Mouse (Mus musculus) limb, embryonic 15.5 days (tissue): Measurements from ENCODE around the gene Tcte3. TPM values are rescaled to one million over a fixed set of nuclear protein-coding genes. Genes with fewer than 3 reads are reported as not detected.
A peak's percentile ranks its signal among the peaks of the same experiment; 100 is the strongest.
"Not testable (repeated sequence)": the region's sequence is repeated elsewhere in the genome, so short reads cannot be mapped to it uniquely, and the experiment has no call there.

Experiments
- ATAC-seq: fragments of 200-750 bp; cut with Nextera tagmentation; 2 replicates; pipeline ENCODE4 v1.8.0; 2017; ENCODE audit warnings: low read depth, moderate TSS enrichment; ENCODE audit not compliant: insufficient number of reproducible peaks, low FRiP score, low TSS enrichment
- H3K27ac ChIP-seq: fragments of 300-500 bp; sonication (generic); 2 replicates; pipeline ENCODE4 v1.5.1; 2015; ENCODE audit warnings: moderate library complexity, mild to moderate bottlenecking, inconsistent platforms
- H3K27me3 ChIP-seq: fragments of 300-500 bp; sonication (generic); 2 replicates; pipeline ENCODE4 v1.6.1; 2015; ENCODE audit warnings: inconsistent platforms
- H3K36me3 ChIP-seq: fragments of 300-500 bp; sonication (generic); 2 replicates; pipeline ENCODE4 v1.6.1; 2015; ENCODE audit warnings: inconsistent platforms
- H3K4me1 ChIP-seq: fragments of 300-500 bp; sonication (generic); 2 replicates; pipeline ENCODE4 v1.6.1; 2015; ENCODE audit warnings: inconsistent platforms
- H3K4me2 ChIP-seq: fragments of 300-500 bp; sonication (generic); 2 replicates; pipeline ENCODE4 v1.6.1; 2015; ENCODE audit warnings: mild to moderate bottlenecking, inconsistent platforms
- H3K4me3 ChIP-seq: fragments of 300-500 bp; sonication (generic); 2 replicates; pipeline ENCODE4 v1.5.1; 2015; ENCODE audit warnings: mild to moderate bottlenecking, inconsistent platforms
- H3K9ac ChIP-seq: fragments of 300-500 bp; sonication (generic); 2 replicates; pipeline ENCODE4 v1.6.1; 2015; ENCODE audit warnings: inconsistent platforms
- H3K9me3 ChIP-seq: fragments of 300-500 bp; sonication (generic); 2 replicates; pipeline ENCODE4 v1.6.1; 2016; ENCODE audit warnings: inconsistent platforms
- WGBS: fragments of 180-500 bp; shearing (Covaris S2); methylation state at CpG from one replicate; pipeline ENCODE4 v1.1.7; 2015; 5-methylcytosine and 5-hydroxymethylcytosine counted together
- polyA plus RNA-seq: library from polyadenylated mRNA; unstranded; fragments of >200 nt; fragmentation: Nextera tagmentation; extraction: Ambion mirVana; gene quantifications from 2 replicates; pipeline ENCODE4 v1.2.1, GENCODE M21; 2015

The Tcte3 gene
- polyA plus RNA-seq, 1 experiment from 2014 or later: 0.55 TPM

DNA sequence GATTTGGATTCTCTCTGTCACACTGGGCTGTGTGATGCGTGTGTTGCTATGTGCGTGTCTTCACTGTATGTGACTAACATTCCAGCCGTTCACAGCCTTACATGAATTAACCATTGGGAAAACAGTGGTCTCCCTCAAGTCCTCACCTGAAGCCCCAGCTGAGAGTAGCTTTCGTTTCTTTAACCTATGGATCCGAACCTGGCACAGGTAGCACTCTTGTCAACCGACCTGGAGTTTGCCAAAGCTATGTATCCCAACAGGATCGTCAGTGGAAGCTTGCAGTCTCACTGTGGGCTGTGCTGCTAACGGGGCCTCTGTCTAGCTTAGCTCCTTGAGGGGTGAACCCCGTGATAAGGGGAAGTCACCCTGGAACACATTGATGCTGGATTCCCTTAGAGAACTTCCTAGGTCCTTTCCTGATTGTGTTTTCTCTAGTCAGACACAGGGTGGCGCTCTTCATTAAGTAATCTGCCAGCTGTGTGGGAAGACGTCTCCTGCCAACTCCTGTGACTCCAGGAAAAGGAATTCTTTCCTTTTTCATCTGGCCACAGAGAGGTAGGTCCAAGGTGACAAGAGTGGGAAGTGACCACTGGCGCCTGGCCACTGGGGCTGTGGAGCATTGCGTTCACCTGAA is 24.2 kb upstream of the Tcte3 start:
- Histone ChIP-seq H3K9me3 (no peaks in the 10 kb centered on the region), H3K4me3 (no peak overlapping the region), H3K27ac (no peak overlapping the region; the same call in 1 of the 2 replicates), H3K27me3 (no peaks in the 10 kb centered on the region), H3K4me1 (peaks cover 14% of the 10 kb centered on the region), H3K9ac (no peak overlapping the region), H3K4me2 (peak overlapping the region; percentile 32; the same call in 1 of the 2 replicates), H3K36me3 (peaks cover 25% of the 10 kb centered on the region)
- ATAC-seq: no peak
- WGBS: 39% methylated on average over 13 of the region's 13 CpGs

DNA sequence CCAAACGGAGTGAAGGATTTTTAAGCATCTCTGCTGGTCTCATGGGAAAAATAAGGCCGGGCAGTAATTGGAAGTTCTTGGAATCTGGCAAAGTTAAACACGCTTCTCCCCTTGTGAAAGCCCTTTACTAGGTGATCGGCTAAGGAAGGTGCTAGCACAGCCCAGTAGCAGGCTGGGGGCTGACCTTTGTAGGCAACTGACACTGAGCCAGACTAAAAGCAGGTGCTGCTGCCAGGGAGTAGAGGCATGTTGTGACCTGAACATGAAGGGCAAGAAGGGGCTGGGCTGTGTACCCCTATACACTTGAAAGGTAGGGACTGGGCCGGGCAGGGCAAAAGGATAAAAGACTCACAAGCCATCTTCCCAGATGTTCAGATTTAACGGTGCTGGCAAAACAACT is 19.1 kb upstream of the Tcte3 start:
- no peaks in the 10 kb centered on the region for H3K27me3 ChIP-seq
- H3K4me1 ChIP-seq: no peaks in the 10 kb centered on the region
- no peaks in the 10 kb centered on the region for H3K9me3 ChIP-seq
- WGBS: 75% methylated on average over 6 of the region's 6 CpGs
- no peak overlapping the region for H3K4me2 ChIP-seq
- H3K36me3 ChIP-seq: peaks cover 54% of the 10 kb centered on the region
- no peak overlapping the region for H3K9ac ChIP-seq
- no peak for ATAC-seq
- H3K4me3 ChIP-seq: no peak overlapping the region
- H3K27ac ChIP-seq: no peak overlapping the region

DNA sequence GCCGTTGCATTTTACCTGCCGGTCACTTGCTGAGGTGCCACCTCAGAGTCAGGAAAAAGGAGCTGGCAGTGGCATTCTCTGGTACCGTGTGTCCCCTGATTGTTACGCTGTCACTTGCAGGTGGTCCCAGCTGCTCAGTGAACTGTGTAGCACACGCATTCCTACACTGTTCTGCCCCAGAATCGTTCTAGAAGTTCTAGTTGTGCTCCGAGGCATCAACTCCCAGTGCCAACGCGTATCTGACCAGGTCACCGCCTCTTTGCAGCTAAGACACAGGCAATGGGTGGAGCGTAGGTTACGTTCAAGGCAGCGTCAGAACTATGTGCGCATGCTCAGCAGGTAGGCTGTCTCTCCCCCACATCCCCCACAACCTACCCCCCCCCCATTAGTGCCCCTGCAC is 18.4 kb upstream of the Tcte3 start:
- ATAC-seq: no peak
- WGBS: 93% methylated on average over 14 of the region's 14 CpGs

GRCm38 (mm10) chr17:15058161-15058591 is 16.9 kb upstream of the Tcte3 start:
- H3K36me3 ChIP-seq: peaks cover 45% of the 10 kb centered on the region
- whole genome bisulfite sequencing: 89% methylated on average over 5 of the region's 5 CpGs

More for the DNA sequence above, 18.4 kb upstream of the Tcte3 start:
- no peak overlapping the region for H3K9ac ChIP-seq
- H3K36me3 ChIP-seq: peaks cover 58% of the 10 kb centered on the region
- H3K9me3 ChIP-seq: no peaks in the 10 kb centered on the region
- H3K27ac ChIP-seq: no peak overlapping the region
- no peak overlapping the region for H3K4me2 ChIP-seq
- no peaks in the 10 kb centered on the region for H3K27me3 ChIP-seq
- H3K4me3 ChIP-seq: no peak overlapping the region
- no peaks in the 10 kb centered on the region for H3K4me1 ChIP-seq

DNA sequence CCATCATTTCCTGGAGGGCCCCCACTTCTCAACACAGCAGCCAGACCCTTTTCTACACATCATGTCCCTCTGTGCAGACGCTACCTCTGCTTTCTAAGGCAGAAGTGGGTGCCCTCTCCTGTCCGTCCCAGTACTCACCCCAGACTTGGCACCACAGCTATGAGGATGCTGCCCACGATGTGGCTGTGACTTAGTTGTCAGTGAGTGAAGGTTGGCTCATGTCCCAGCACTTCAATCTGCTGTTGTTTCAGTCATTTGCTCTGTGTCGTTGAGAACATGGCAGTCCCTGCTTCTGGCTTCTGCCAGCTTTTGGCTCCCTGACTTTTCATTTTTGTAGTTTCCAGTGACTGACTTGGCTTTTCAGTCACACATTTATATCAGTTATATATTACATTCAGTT is 14.6 kb upstream of the Tcte3 start:
- no peak overlapping the region for H3K4me3 ChIP-seq
- H3K27me3 ChIP-seq: no peaks in the 10 kb centered on the region
- H3K4me1 ChIP-seq: no peaks in the 10 kb centered on the region
- no peak for ATAC-seq
- whole genome bisulfite sequencing: 84% methylated on average over 4 of the region's 4 CpGs
- no peak overlapping the region for H3K27ac ChIP-seq
- H3K9me3 ChIP-seq: no peaks in the 10 kb centered on the region
- H3K9ac ChIP-seq: no peak overlapping the region
- H3K36me3 ChIP-seq: peaks cover 35% of the 10 kb centered on the region
- H3K4me2 ChIP-seq: no peak overlapping the region

More at GRCm38 (mm10) chr17:15058161-15058591, 16.9 kb upstream of the Tcte3 start:
- Histone ChIP-seq H3K4me1 (no peaks in the 10 kb centered on the region), H3K9ac (no peak overlapping the region), H3K4me3 (no peak overlapping the region), H3K27ac (no peak overlapping the region), H3K4me2 (no peak overlapping the region), H3K27me3 (no peaks in the 10 kb centered on the region), H3K9me3 (no peaks in the 10 kb centered on the region)
- no peak for ATAC-seq

GRCm38 (mm10) chr17:15053829-15054200 is 12.5 kb upstream of the Tcte3 start:
- H3K9me3 ChIP-seq, ATAC-seq, H3K4me2 ChIP-seq, H3K27me3 ChIP-seq, H3K4me1 ChIP-seq, H3K27ac ChIP-seq, H3K9ac ChIP-seq, H3K4me3 ChIP-seq: not testable (repeated sequence)
- peaks cover 20% of the 10 kb centered on the region for H3K36me3 ChIP-seq
- 82% methylated on average over 12 of the region's 13 CpGs for WGBS

DNA sequence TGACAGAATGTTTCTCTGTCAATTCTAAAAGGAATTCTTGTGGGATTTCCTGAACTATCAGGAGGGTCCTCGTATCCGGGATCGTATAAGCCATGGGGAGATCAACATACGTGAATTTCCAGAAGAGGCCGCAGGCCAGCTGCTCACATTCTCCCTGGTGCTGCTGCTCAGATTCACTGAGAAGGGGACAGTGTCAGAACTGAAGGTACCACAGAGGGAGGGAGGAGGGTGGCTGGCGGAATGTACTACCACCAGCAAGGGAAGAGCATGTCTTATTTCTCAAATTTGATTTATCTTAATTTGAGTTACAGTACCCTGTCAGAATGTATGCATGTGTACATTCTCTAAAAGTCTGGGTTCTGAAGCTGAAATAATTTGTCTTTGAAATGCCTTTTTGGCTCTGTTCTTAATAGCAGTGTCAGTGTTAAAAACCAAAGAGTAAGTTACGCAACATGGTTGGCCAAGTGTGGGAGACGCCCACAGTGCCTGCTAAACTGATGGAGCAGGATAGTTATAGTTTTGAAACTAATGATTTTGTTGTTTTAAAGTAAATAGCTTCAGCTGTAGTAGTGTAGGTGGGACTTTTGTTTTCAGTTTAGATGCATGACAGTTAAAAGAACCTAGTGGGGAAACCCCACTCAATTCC is 12.0 kb upstream of the Tcte3 start:
- H3K4me2 ChIP-seq, ATAC-seq, H3K4me1 ChIP-seq, H3K9me3 ChIP-seq, H3K27me3 ChIP-seq, H3K9ac ChIP-seq, H3K27ac ChIP-seq, H3K4me3 ChIP-seq: not testable (repeated sequence)
- peaks cover 16% of the 10 kb centered on the region for H3K36me3 ChIP-seq
- WGBS: 95% methylated on average over 6 of the region's 8 CpGs

DNA sequence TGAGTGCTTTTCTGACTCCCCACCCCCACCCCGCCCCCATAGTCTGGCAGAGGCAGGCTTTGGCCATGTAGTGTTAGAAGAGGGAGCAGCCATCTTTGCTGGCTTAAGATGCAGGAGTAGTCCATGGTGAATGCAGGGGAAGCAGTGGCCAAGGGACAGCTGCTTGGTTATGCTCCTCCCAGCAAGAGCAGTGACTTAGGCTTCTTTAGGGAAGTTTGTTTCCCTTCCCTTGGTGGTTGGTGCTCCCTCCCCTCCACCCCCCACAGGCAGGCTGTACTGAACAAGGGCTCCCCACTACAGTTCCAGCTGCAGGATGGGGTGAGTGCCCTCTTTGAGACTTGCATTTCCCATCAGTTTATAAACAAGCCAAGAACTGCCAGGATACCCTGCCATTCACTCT is 11.5 kb upstream of the Tcte3 start:
- H3K36me3 ChIP-seq: peaks cover 15% of the 10 kb centered on the region
- H3K27ac ChIP-seq, H3K9me3 ChIP-seq, H3K9ac ChIP-seq, H3K27me3 ChIP-seq, H3K4me1 ChIP-seq, H3K4me2 ChIP-seq, H3K4me3 ChIP-seq, ATAC-seq: not testable (repeated sequence)
- whole genome bisulfite sequencing: 74% methylated on average over 1 of the region's 1 CpGs

GRCm38 (mm10) chr17:15050338-15050737 is 9.1 kb upstream of the Tcte3 start:
- not testable (repeated sequence) for H3K4me1 ChIP-seq, H3K27me3 ChIP-seq, H3K9me3 ChIP-seq, H3K9ac ChIP-seq, H3K4me2 ChIP-seq, H3K36me3 ChIP-seq, ATAC-seq, H3K27ac ChIP-seq, H3K4me3 ChIP-seq
- WGBS: no CpG with 5 or more reads among the region's 1 CpGs

- not testable (repeated sequence) for H3K4me1 ChIP-seq, H3K4me2 ChIP-seq, H3K27me3 ChIP-seq, H3K4me3 ChIP-seq, H3K27ac ChIP-seq, H3K9me3 ChIP-seq, ATAC-seq, H3K9ac ChIP-seq, H3K36me3 ChIP-seq
- no CpG with 5 or more reads among the region's 3 CpGs for WGBS
Measured at GRCm38 (mm10) chr17:15040455-15040854, 833 bp downstream of the Tcte3 start.

GRCm38 (mm10) chr17:15031414-15031813 is 9.9 kb downstream of the Tcte3 start:
- not testable (repeated sequence) for ATAC-seq
- no CpG with 5 or more reads among the region's 4 CpGs for WGBS

GRCm38 (mm10) chr17:15025513-15025912 is 15.8 kb downstream of the Tcte3 start:
- H3K4me1 ChIP-seq, H3K27me3 ChIP-seq, ATAC-seq, H3K4me2 ChIP-seq, H3K4me3 ChIP-seq, H3K9me3 ChIP-seq, H3K36me3 ChIP-seq, H3K9ac ChIP-seq, H3K27ac ChIP-seq: not testable (repeated sequence)
- WGBS: no CpG with 5 or more reads among the region's 6 CpGs

More at GRCm38 (mm10) chr17:15031414-15031813, 9.9 kb downstream of the Tcte3 start:
- H3K27ac ChIP-seq, H3K4me1 ChIP-seq, H3K4me3 ChIP-seq, H3K27me3 ChIP-seq, H3K4me2 ChIP-seq, H3K9ac ChIP-seq, H3K9me3 ChIP-seq, H3K36me3 ChIP-seq: not testable (repeated sequence)
